Mouse (Mus musculus): ENCODE measurements at regions not wholly inside any gene's neighbourhood (a gene's known extent, or its start where the extent isn't known, plus 50 kb on each side); places are given as distances from the start of the nearest gene placed in this dataset.

DNA sequence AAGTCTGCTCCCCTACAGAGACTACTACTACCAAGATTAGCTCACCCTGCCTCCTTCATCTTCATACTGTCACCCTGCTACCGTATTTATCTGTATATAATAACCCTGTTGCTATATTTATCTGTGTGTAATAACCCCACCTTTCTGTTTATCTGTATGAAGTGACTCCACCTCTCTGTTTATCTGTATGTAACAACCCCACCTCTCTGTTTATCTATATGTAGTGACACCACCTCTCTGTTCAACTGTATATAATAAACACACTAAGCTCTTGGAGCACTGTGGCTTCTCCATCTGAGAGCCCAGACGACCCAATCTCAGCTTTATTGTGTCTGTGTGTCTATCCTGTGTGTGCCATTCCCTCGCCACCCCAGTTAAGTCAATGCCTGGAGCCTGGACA, 154.7 kb downstream of the Katnal1 start:
- no peak overlapping the region for H3K9ac ChIP-seq
- H3K27me3 ChIP-seq (replicated peaks): no peaks in the 10 kb centered on the region
- no peak overlapping the region for H3K4me2 ChIP-seq (replicated peaks)
- no peak overlapping the region for H3K4me3 ChIP-seq (replicated peaks)
- no peaks in the 10 kb centered on the region for H3K4me1 ChIP-seq (replicated peaks)
- no peak overlapping the region for H3K27ac ChIP-seq
- H3K36me3 ChIP-seq: no peaks in the 10 kb centered on the region
- no peak; the same call in 1 of the 2 replicates for ATAC-seq
- WGBS: 44% methylated on average over 3 of the region's 3 CpGs
- H3K9me3 ChIP-seq: no peaks in the 10 kb centered on the region

DNA sequence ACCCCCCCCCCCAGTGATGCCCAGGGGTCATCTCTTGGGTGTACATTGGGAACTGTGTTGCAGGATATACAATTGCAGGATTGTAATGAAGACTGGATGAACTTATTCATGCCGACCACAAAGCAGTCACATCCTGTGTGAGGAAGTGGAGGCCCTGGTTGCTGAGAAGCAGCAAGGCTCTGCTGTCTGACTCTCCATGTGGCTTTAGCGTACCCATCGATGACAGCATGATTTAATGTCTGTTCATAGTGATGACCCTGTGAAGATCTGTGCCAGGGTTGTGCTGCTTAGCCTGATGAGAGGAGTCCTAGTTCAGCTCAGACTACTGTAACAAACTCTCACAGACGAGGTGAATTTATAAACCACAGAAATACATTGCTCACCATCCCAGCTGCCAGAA, 159.7 kb downstream of the Katnal1 start:
- Histone ChIP-seq H3K4me2 (replicated peaks) (no peak overlapping the region), H3K4me1 (replicated peaks) (peaks cover 7% of the 10 kb centered on the region; the same call in 1 of the 2 replicates), H3K27ac (no peak overlapping the region), H3K36me3 (no peaks in the 10 kb centered on the region), H3K4me3 (replicated peaks) (no peak overlapping the region), H3K9me3 (no peaks in the 10 kb centered on the region), H3K27me3 (replicated peaks) (no peaks in the 10 kb centered on the region), H3K9ac (no peak overlapping the region)
- no peak for ATAC-seq
- WGBS: 64% methylated on average over 4 of the region's 4 CpGs

DNA sequence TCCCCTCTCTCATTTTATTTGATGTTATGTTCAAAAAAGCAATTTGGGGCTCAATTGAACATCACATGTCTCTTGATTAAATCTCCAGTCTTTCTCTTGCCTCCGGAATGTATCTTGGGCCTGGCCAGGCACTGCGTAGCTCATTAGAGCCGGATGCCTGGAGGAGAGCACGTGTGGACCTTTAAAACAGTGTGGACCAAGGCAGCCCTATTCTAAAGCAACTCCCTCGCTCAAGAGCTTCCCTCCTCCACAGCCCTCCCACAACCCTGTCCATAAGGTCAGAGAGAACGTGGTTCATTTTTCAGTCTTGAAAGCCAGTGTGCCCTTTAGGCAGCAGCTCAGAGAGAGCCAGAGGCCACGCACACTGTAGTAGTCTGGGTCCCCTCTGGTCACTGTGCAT, 160.8 kb downstream of the Katnal1 start:
- no peaks in the 10 kb centered on the region for H3K36me3 ChIP-seq
- no peak overlapping the region for H3K4me3 ChIP-seq (replicated peaks)
- no peak for ATAC-seq
- peaks cover 7% of the 10 kb centered on the region; the same call in 1 of the 2 replicates for H3K4me1 ChIP-seq (replicated peaks)
- no peak overlapping the region for H3K4me2 ChIP-seq (replicated peaks)
- no peak overlapping the region for H3K27ac ChIP-seq
- no peak overlapping the region for H3K9ac ChIP-seq
- H3K9me3 ChIP-seq: no peaks in the 10 kb centered on the region
- no peaks in the 10 kb centered on the region for H3K27me3 ChIP-seq (replicated peaks)
- 75% methylated on average over 7 of the region's 7 CpGs for WGBS

DNA sequence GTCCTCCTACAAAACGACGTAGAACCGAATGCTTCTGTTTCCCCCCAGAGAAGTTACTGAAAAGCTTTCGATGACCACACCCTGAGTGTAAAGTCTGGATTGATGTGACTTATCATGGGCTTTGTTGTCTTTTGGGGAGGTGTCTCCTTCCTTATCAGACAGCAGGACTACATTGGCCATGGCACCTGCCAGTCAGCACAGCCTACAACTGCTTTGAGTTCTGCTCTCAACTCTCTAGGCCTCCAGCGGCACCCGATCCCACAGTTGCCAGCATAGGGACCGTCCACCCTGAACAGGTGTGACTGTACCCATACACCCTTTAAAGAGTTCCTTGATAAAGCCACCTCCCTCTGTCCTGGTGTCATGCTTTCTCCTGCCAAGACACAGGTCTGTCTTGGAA, 163.1 kb downstream of the Katnal1 start:
- 75% methylated on average over 7 of the region's 7 CpGs for WGBS
- peak; percentile 74 for ATAC-seq

DNA sequence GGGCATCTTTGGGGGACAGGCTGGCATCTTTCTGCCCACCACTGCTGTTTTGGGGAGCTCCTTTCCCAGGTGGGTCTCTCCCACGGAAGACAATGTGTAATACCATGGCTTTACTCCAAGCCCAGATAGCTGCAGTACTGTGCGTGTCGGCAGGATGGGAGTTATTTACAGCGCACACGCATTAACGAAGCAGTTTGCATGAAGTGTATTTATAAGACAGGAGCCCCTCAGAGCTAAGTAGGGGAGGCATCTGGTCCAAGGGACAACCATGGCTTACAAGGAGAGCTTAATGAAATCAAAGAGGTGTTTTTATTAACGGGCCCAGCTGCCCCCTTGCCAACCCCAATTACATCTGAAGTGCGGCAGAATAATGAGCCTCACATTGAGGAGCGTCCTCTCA, 169.0 kb downstream of the Katnal1 start:
- no peak overlapping the region for H3K4me3 ChIP-seq (replicated peaks)
- H3K4me2 ChIP-seq (replicated peaks): no peak overlapping the region
- WGBS: 81% methylated on average over 9 of the region's 9 CpGs
- no peak for ATAC-seq
- H3K27ac ChIP-seq: no peak overlapping the region
- peaks cover 8% of the 10 kb centered on the region; the same call in 1 of the 2 replicates for H3K4me1 ChIP-seq (replicated peaks)
- H3K27me3 ChIP-seq (replicated peaks): no peaks in the 10 kb centered on the region
- no peaks in the 10 kb centered on the region for H3K36me3 ChIP-seq
- H3K9me3 ChIP-seq: no peaks in the 10 kb centered on the region
- H3K9ac ChIP-seq: no peak overlapping the region

More for the DNA sequence above, 163.1 kb downstream of the Katnal1 start:
- Histone ChIP-seq H3K36me3 (no peaks in the 10 kb centered on the region), H3K4me1 (replicated peaks) (peaks cover 7% of the 10 kb centered on the region; the same call in 1 of the 2 replicates), H3K27ac (no peak overlapping the region), H3K4me3 (replicated peaks) (no peak overlapping the region), H3K9ac (no peak overlapping the region), H3K27me3 (replicated peaks) (no peaks in the 10 kb centered on the region), H3K4me2 (replicated peaks) (no peak overlapping the region), H3K9me3 (no peaks in the 10 kb centered on the region)

DNA sequence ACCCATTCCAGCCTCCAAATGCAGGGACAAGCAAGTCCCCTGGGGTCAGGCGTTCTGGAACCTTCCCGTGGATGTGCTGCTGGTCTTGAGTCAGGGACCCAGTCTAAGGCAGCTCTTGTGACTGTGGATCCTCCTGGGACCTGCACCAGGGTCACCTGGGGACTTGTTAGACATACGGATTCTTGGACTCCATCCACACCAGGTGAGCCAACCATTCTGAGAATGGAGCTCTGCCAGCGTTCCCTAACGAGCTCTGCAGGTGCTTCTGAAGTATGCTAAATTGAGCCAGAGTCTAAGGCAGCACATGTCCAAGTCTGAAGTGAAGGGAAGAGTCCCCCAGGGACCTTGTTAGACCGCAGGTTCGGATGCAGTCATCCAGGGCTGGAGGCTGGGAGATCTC, 170.3 kb downstream of the Katnal1 start:
- H3K4me2 ChIP-seq (replicated peaks): no peak overlapping the region
- peaks cover 12% of the 10 kb centered on the region; the same call in 1 of the 2 replicates for H3K4me1 ChIP-seq (replicated peaks)
- 82% methylated on average over 7 of the region's 7 CpGs for WGBS
- no peaks in the 10 kb centered on the region for H3K36me3 ChIP-seq
- no peak overlapping the region for H3K27ac ChIP-seq
- ATAC-seq: no peak
- no peaks in the 10 kb centered on the region for H3K27me3 ChIP-seq (replicated peaks)
- H3K9ac ChIP-seq: no peak overlapping the region
- H3K9me3 ChIP-seq: no peaks in the 10 kb centered on the region
- H3K4me3 ChIP-seq (replicated peaks): no peak overlapping the region

DNA sequence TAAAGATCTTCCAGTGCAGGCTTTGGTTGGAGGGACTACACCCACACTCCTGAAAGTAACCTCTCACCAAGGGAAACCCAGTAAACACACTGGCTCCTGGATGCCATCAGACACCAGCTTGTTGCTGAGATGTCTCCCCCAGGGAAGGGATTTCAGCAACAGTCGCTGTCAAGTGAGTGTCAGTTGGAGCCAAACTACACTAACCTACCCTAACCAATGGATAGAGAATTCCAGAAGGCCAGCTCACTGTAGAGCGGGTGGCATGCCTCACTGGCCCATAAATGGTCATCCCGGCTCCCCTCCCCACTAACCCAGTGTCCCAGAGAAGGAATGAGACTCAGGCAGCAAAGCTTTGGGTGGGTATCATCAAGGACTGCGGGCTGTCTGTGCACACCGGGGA, 171.4 kb downstream of the Katnal1 start:
- no peak overlapping the region for H3K4me3 ChIP-seq (replicated peaks)
- 57% methylated on average over 5 of the region's 5 CpGs for WGBS
- H3K9me3 ChIP-seq: no peaks in the 10 kb centered on the region
- no peaks in the 10 kb centered on the region for H3K36me3 ChIP-seq
- H3K27me3 ChIP-seq (replicated peaks): no peaks in the 10 kb centered on the region
- H3K9ac ChIP-seq: no peak overlapping the region
- H3K27ac ChIP-seq: no peak overlapping the region
- no peak overlapping the region for H3K4me2 ChIP-seq (replicated peaks)
- H3K4me1 ChIP-seq (replicated peaks): peaks cover 12% of the 10 kb centered on the region; the same call in 1 of the 2 replicates
- no peak for ATAC-seq

DNA sequence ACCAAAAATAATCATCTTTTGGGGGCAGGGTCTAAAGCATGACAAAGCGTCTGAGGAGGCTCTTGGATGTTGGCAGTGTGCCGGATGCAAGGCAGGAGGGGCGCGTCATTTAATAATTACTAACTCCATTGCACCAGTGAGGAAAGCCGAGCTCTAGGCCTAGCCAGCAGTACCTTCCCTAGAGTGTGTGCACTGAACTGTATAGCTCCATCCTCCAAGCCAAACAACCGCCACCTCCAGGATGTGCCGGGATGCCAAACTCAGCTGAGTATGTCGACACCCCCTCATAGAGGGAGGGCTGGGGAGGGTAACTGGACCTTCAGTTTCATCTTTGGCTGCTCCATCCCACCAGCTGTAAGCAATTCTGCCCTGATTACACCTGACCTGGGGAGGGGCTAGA, 171.9 kb downstream of the Katnal1 start:
- Histone ChIP-seq H3K36me3 (no peaks in the 10 kb centered on the region), H3K4me1 (replicated peaks) (peaks cover 12% of the 10 kb centered on the region; the same call in 1 of the 2 replicates), H3K27ac (no peak overlapping the region), H3K4me2 (replicated peaks) (no peak overlapping the region), H3K4me3 (replicated peaks) (no peak overlapping the region), H3K27me3 (replicated peaks) (no peaks in the 10 kb centered on the region), H3K9ac (no peak overlapping the region), H3K9me3 (no peaks in the 10 kb centered on the region)
- ATAC-seq: no peak
- 68% methylated on average over 8 of the region's 8 CpGs for WGBS

DNA sequence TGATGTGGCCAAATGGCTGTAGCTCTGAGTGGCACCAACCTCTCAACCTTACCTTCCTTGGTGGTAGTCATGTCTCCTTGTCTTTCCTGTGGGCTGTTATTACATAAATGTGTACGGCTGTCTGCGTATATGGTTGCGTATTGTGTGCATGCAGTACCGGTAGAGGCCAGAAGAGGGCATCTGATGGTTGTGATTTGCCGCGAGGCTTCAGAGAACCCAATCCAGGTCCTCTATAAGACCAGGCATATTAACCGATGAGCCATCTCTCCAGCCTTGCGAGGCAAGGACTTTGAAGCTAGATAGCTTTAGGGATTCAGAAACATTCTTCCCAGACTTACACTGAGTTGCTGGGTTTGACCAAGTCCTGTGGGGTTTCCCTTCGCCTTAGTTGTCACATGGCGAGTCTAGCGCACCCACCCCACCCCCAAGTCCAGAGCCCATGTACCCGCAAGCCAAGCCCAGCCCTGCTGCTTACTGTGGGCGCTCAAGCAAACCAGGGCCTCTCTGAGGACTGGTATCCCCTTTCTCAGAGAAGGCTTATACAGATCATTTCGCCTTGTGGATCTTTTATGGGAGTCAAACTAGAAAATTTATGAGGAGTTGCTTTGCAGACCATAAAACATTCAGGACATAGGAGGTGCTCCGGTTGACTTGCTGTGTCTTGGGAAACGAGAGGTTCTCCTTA, 172.7 kb downstream of the Katnal1 start:
- no peaks in the 10 kb centered on the region for H3K27me3 ChIP-seq (replicated peaks)
- no peak overlapping the region for H3K27ac ChIP-seq
- 83% methylated on average over 16 of the region's 16 CpGs for WGBS
- no peak overlapping the region for H3K9ac ChIP-seq
- H3K4me2 ChIP-seq (replicated peaks): no peak overlapping the region
- H3K4me3 ChIP-seq (replicated peaks): no peak overlapping the region
- no peaks in the 10 kb centered on the region for H3K9me3 ChIP-seq
- ATAC-seq: no peak
- H3K36me3 ChIP-seq: no peaks in the 10 kb centered on the region
- H3K4me1 ChIP-seq (replicated peaks): peaks cover 12% of the 10 kb centered on the region; the same call in 1 of the 2 replicates

DNA sequence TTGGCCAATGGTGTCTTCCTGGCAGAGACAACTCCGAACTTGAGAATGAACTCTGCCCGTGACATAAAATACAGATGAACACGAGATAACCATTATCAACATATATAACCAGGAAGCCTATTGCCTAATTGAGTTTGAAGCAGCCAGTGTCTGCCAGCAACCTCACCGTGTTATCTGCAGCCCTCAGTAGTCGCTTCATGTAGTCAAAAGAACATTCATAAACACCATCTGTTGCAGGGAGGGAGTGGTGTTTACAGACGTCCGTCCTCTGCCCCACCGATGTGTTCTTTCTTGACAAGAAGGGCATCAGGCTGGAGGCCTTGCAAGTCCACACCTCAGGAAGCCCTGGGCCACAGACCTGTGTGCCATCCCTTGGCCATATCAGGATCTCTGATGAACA, 173.3 kb downstream of the Katnal1 start:
- H3K4me2 ChIP-seq (replicated peaks): no peak overlapping the region
- no peaks in the 10 kb centered on the region for H3K27me3 ChIP-seq (replicated peaks)
- H3K4me1 ChIP-seq (replicated peaks): peaks cover 12% of the 10 kb centered on the region; the same call in 1 of the 2 replicates
- H3K27ac ChIP-seq: no peak overlapping the region
- H3K4me3 ChIP-seq (replicated peaks): no peak overlapping the region
- ATAC-seq: 0 out of 2 replicates have a peak, but pooled peaks have one; percentile 23
- no peak overlapping the region for H3K9ac ChIP-seq
- no peaks in the 10 kb centered on the region for H3K9me3 ChIP-seq
- WGBS: 72% methylated on average over 8 of the region's 8 CpGs
- no peaks in the 10 kb centered on the region for H3K36me3 ChIP-seq

DNA sequence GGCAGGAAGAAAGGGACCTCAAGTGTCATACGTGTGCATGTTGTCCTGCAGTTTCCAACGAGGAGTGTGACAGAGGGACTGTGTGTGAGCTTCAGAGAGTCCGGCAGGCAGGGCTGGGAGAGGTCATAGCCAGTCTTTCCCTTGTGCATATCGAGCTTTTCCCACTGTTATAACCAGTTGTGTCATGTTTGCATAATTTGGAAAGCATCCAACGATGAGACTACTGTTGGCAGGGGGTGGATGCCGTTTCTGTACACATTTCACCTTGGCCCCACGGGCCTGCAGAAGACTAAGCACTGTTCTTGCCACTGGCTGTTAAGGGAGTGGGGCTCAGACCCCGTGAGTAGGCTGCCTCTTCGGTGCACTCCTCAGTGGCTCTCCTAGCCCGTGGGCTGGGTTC, 174.2 kb downstream of the Katnal1 start:
- ATAC-seq: no peak
- H3K27me3 ChIP-seq (replicated peaks): no peaks in the 10 kb centered on the region
- H3K4me3 ChIP-seq (replicated peaks): no peak overlapping the region
- H3K27ac ChIP-seq: no peak overlapping the region
- no peak overlapping the region for H3K9ac ChIP-seq
- WGBS: 51% methylated on average over 10 of the region's 10 CpGs
- no peaks in the 10 kb centered on the region for H3K36me3 ChIP-seq
- no peak overlapping the region for H3K4me2 ChIP-seq (replicated peaks)
- H3K9me3 ChIP-seq: no peaks in the 10 kb centered on the region
- H3K4me1 ChIP-seq (replicated peaks): peaks cover 12% of the 10 kb centered on the region; the same call in 1 of the 2 replicates

DNA sequence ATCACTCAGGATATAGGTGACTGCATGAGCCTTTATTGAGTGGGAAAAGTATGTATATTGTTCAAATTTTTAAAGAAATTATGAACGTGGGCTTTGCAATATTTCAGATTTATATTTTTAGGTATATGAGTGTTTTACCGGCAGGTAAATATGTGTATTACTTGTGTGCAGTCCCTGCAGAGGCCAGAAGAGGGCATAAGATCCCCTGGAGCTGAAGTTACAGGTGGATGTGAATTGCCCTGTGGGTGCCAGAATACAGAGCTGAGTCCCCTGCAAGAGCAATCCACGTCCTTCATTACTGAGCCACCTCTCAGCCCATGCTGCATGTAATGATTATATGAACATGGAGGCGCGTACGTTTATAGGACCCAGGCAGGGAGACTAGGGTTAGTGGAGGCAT, 174.8 kb downstream of the Katnal1 start:
- WGBS: 94% methylated on average over 6 of the region's 6 CpGs
- ATAC-seq: no peak
- H3K9ac ChIP-seq: no peak overlapping the region
- H3K9me3 ChIP-seq: no peaks in the 10 kb centered on the region
- no peak overlapping the region for H3K4me3 ChIP-seq (replicated peaks)
- no peak overlapping the region for H3K27ac ChIP-seq
- H3K36me3 ChIP-seq: no peaks in the 10 kb centered on the region
- no peaks in the 10 kb centered on the region for H3K27me3 ChIP-seq (replicated peaks)
- H3K4me1 ChIP-seq (replicated peaks): peaks cover 12% of the 10 kb centered on the region; the same call in 1 of the 2 replicates
- no peak overlapping the region for H3K4me2 ChIP-seq (replicated peaks)

DNA sequence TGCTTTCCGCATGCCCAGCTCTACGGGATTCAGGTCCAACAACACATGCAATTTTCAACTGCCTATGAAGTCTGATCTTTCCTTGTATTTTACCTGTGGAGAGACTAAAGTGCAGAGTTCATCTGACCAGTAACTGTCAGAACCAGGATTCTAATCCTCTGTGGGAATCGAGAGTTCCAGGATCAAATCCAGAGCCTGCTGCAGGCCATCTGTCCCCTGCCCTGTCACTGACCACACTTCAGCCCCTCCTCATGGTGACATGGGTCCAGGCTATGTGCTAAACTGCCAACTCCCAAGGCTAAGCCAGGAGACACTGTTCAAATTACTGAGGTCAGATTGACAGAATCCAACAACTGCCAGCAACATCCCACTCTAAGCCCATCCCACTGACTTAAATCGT, 175.7 kb downstream of the Katnal1 start:
- Histone ChIP-seq H3K27ac (no peak overlapping the region), H3K4me1 (replicated peaks) (peaks cover 12% of the 10 kb centered on the region; the same call in 1 of the 2 replicates), H3K27me3 (replicated peaks) (no peaks in the 10 kb centered on the region), H3K36me3 (no peaks in the 10 kb centered on the region), H3K9ac (no peak overlapping the region), H3K4me3 (replicated peaks) (no peak overlapping the region), H3K9me3 (no peaks in the 10 kb centered on the region), H3K4me2 (replicated peaks) (no peak overlapping the region)
- 69% methylated on average over 4 of the region's 4 CpGs for WGBS
- ATAC-seq: no peak

Data from intestine, embryonic 15.5 days (tissue).